Comparison of ENCODE assay signal across 21 mouse cellular contexts in genomic region chr14:115412821-115413220, GRCm38 (mm10).
DNase-seq lines count a peak whose midpoint lies in the region.
"Had no signal": no experiment of that assay in that cellular context is flagged by ENCODE, and none has a peak within 500 bp of the region (broad histone marks: within the 10 kb centered on the region; RNA-seq: fewer than 3 reads in every experiment).

No protein-coding gene starts in this region.

- no peaks in the 10 kb centered on the region for H3K36me3 ChIP-seq in embryonic facial prominence, embryonic 10.5 days (replicated peaks)
- peaks cover under 1% of the 10 kb centered on the region; the same call in 1 of the 2 replicates for H3K36me3 ChIP-seq in limb, embryonic 10.5 days
- H3K36me3 ChIP-seq: embryonic facial prominence, embryonic 13.5 days; forebrain, embryonic 12.5 days; heart, embryonic 10.5 days had no signal

- peaks cover 40% of the 10 kb centered on the region for H3K4me1 ChIP-seq in embryonic facial prominence, embryonic 10.5 days
- peaks cover 72% of the 10 kb centered on the region for H3K4me1 ChIP-seq in limb, embryonic 10.5 days
- H3K4me1 ChIP-seq: embryonic facial prominence, embryonic 13.5 days; forebrain, embryonic 12.5 days; heart, embryonic 10.5 days had no signal

- H3K27ac ChIP-seq in embryonic facial prominence, embryonic 10.5 days (replicated peaks), result no peak overlapping the region; the same call in 1 of the 2 replicates
- H3K27ac ChIP-seq in limb, embryonic 10.5 days, result peak overlapping the region; percentile 66
- H3K27ac ChIP-seq: embryonic facial prominence, embryonic 13.5 days; forebrain, embryonic 12.5 days; gastrocnemius, adult 2 months; heart, embryonic 10.5 days; hindbrain, embryonic 14.5 days had no signal

- WGBS in embryonic facial prominence, embryonic 10.5 days, result 42% methylated on average over 3 of the region's 3 CpGs
- WGBS in limb, embryonic 10.5 days, result 14% methylated on average over 3 of the region's 3 CpGs

- DNase-seq in kidney, adult 9 months, result peak; percentile 13
- DNase-seq in kidney, adult 11 months, result no peak
- peak; percentile 33 for DNase-seq in embryonic facial prominence, embryonic 10.5 days (ENCODE audit: low spot score)
- no peak for DNase-seq in limb, embryonic 10.5 days (ENCODE audit: low spot score)
- DNase-seq in MN1 (ENCODE audit: low spot score), result no peak
- DNase-seq in layer of hippocampus, adult 9-10 months (ENCODE audit: low spot score), result no peak
- DNase-seq in spleen, adult 12 weeks (ENCODE audit: low spot score), result no peak
- DNase-seq: adrenal gland, adult 2 months; adrenal gland, postnatal 36 days; cerebellum, adult 2 months; cerebellum, postnatal 14 days; gastrocnemius, adult 2 months; gastrocnemius, postnatal 25 days; heart, adult 11 months; heart, postnatal 10 days; heart, postnatal 4 days had no signal

- no peaks in the 10 kb centered on the region for H3K27me3 ChIP-seq in embryonic facial prominence, embryonic 10.5 days (replicated peaks; ENCODE audit: low read depth, poor library complexity, severe bottlenecking)
- no peaks in the 10 kb centered on the region for H3K27me3 ChIP-seq in limb, embryonic 10.5 days (ENCODE audit: low read depth, poor library complexity, severe bottlenecking)
- H3K27me3 ChIP-seq: CH12.LX; embryonic facial prominence, embryonic 13.5 days; forebrain, embryonic 12.5 days had no signal

- H3K4me3 ChIP-seq in embryonic facial prominence, embryonic 10.5 days, result no peak overlapping the region
- H3K4me3 ChIP-seq in limb, embryonic 10.5 days, result no peak overlapping the region
- H3K4me3 ChIP-seq: embryonic facial prominence, embryonic 13.5 days; forebrain, embryonic 12.5 days; gastrocnemius, adult 2 months; heart, embryonic 10.5 days had no signal

- H3K9me3 ChIP-seq in embryonic facial prominence, embryonic 10.5 days, result no peaks in the 10 kb centered on the region
- H3K9me3 ChIP-seq in limb, embryonic 10.5 days (replicated peaks), result no peaks in the 10 kb centered on the region
- H3K9me3 ChIP-seq: embryonic facial prominence, embryonic 13.5 days; forebrain, embryonic 12.5 days; heart, embryonic 10.5 days had no signal

Comparison
In these comparisons a context has a peak if more than half of its experiments do, and no peak if none do; other contexts are left out.
1. DNase-seq: peak in kidney, adult 9 months (single experiment) and embryonic facial prominence, embryonic 10.5 days (single experiment); none in kidney, adult 11 months (single experiment), limb, embryonic 10.5 days (single experiment), MN1 (single experiment), layer of hippocampus, adult 9-10 months (single experiment) and spleen, adult 12 weeks (single experiment).